Mouse (Mus musculus) liver (tissue): ENCODE data around the gene Pxmp4.

Experiments used
- DNase-seq: peaks from one replicate; pipeline ENCODE4 v3.0.0-alpha.2; 2020; ENCODE audit warnings: mixed read lengths

The Pxmp4 gene

DNA sequence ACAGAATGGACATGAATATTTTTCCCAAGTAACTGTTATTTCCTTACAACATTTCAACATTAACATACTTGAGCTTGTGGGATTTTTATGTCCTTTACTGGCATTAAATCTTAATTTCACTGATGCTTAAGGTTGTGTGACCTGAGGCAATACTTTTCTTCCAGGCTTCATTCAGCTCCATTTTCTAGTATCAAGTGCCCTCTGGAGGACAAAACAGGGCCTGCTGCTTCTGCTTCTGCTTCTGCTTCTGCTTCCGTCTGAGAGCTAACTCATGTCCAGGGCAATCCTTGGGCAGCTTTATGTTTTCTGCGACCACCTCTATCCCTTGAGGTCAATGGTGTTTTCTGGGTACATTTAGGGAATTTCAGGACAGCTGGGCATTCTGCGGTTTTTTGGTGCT is 63.8 kb downstream of the Pxmp4 start:
- no peak for DNase-seq

- DNase-seq = no peak
These were observed 64.8 kb downstream of the Pxmp4 start for GRCm38 (mm10) chr2:154538710-154539109.

- DNase-seq = no peak
These were observed 65.2 kb downstream of the Pxmp4 start for GRCm38 (mm10) chr2:154538310-154538709.
